Mouse (Mus musculus): Measurements from ENCODE around the gene Gimd1. TPM values are rescaled to one million over a fixed set of nuclear protein-coding genes. Genes with fewer than 3 reads are reported as not detected.
A peak's percentile ranks its signal among the peaks of the same experiment; 100 is the strongest.

The Gimd1 gene
- total RNA-seq (2021): not detected

DNA sequence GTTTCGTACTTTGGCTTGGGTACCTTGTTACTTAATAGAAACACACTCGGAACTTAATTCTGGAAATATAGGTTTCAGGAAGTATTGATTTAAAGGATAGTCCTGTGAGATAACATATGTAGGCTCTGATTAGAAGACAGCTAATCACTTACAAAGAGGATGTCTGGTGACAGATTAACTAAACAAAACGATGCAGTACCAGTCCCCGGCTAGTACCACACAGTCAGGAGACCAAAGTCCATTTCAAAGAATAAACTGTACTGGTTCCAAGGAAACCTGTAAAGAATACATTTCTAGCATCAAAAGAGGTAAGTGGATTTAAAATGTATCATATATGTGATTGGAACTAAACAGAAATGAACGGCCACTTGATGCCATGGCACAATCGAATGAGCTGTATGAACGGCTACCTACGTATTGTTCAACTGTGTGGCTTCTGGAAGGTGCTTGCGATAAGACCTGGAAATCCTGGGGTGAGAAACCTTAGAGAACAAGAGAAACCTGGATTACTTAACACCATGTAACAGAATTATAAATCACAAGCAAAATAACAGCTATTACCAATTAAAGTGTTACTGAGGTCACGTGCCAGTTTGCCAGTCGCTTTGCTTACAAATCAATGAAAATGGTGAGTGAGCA lies at the start of gene Gimd1:
Gimd1 (plus strand) TSS at position 220 of the 639 bp plus-strand sequence.
- intact Hi-C loops (cut with DNase I): no loop called here
- no peak for DNase-seq

GRCm38 (mm10) chr3:132581198-132581597 lies 48.4 kb upstream of the Gimd1 start:
- no peak for DNase-seq
- intact Hi-C loops (cut with DNase I): no loop called here

DNA sequence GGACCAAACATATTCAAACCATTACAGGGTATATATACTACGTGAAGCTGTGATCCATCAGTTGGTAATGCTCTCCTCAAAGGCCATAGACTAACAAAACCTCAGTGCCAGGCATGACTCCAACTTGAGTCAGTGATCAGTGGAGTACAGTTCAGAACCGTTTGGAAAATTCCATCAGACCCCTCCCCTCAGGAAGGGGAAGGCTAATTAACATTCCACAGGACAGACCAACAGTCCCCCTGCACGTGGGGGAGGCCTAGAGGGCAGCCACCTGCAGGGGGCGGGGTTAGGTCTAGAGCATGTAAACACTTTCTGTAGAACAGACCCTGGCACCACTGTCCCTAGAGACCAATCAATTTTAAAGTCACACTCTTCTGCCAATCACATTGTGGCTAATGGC lies 47.3 kb upstream of the Gimd1 start:
- no peak for DNase-seq
- intact Hi-C loops (cut with DNase I): no loop called here

DNA sequence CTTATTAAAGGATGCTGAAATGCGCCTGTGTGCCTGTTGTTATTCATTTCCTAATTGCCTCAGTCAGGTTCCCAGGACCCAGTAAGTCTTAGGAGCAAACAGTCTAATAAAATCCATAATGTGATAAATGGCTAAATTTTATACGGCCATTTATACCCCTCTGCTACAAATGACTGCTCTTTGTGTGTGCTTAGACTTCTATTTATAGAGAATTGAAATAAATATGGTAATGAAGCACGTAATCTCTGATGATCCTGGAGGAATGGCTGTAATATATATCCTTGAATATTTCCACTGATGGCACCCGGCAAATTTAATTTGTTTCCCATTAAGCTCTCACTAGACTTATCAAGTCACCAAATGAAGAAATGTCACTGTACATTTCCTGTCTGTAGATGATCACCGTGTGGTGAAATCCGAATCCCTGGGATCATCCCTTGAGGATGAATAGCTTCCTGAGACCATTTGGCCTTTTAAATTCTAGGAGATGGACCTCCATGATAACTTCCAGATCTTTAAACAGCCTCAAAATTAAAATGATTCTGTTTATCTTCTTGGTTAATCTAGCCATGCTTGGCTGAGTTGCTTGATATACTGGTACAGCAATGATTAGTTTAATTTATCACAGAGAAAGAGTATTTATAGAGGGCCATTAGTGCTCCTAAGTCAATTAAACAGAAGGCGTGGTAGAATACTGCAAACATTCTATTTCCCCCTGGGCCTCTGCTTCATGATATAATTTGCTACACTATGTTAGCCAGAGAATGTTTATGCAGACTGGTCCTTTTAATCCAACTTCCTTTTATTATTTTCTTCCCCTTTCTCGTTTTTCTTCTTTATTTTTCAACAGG lies 44.3 kb upstream of the Gimd1 start:
- intact Hi-C loops (cut with DNase I): no loop called here
- no peak for DNase-seq

DNA sequence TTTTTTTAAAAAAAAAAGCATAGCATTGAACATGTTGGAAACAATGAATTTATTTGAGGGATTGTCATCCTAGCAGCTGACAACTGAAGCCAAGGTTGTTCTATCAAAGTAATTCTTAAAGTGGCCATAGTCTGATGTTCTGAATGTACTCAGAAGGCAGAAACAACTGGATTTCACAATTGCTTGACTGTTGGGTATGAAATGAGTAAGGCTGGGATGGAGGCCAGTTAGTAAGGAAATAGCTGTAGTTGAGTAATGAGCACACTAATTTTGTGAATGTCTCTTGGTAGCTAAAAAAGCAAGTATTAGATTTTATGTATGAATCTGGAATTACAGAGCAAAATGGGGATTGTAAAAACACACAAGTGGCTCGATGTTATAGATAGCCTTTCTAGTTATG lies 41.5 kb upstream of the Gimd1 start:
- DNase-seq: no peak
- intact Hi-C loops (cut with DNase I): no loop called here

DNA sequence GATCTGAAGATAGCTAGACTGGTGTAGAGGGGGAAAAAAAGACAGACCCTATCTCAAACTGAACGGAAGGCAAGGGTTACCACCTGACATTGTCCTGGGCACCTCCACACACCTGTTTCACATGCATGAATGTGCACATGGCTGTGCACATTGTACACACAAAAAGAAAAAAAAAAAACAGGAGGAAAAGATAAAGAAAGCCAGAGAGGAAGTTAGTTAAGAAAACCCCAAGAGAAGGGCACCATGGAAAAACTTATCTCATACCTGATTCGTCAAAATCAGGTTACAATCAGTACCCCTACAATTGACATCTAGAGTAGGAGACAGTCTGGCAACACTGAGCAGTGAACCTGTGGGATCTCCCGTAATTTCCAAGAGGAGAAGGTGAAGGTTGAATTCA lies 39.6 kb upstream of the Gimd1 start:
- DNase-seq: no peak
- intact Hi-C loops (cut with DNase I): no loop called here

GRCm38 (mm10) chr3:132590604-132591003 lies 39.0 kb upstream of the Gimd1 start:
- no peak for DNase-seq
- intact Hi-C loops (cut with DNase I): no loop called here

- intact Hi-C loops (cut with DNase I): no loop called here
- DNase-seq: no peak
These were observed 879 bp upstream of the Gimd1 start for GRCm38 (mm10) chr3:132628741-132629140.

GRCm38 (mm10) chr3:132633261-132633660 lies 3.6 kb downstream of the Gimd1 start:
- intact Hi-C loops (cut with DNase I): no loop called here

GRCm38 (mm10) chr3:132637080-132637479 lies 7.5 kb downstream of the Gimd1 start:
- DNase-seq: no peak
- intact Hi-C loops (cut with DNase I): no loop called here

More at GRCm38 (mm10) chr3:132633261-132633660, 3.6 kb downstream of the Gimd1 start:
- no peak for DNase-seq

DNA sequence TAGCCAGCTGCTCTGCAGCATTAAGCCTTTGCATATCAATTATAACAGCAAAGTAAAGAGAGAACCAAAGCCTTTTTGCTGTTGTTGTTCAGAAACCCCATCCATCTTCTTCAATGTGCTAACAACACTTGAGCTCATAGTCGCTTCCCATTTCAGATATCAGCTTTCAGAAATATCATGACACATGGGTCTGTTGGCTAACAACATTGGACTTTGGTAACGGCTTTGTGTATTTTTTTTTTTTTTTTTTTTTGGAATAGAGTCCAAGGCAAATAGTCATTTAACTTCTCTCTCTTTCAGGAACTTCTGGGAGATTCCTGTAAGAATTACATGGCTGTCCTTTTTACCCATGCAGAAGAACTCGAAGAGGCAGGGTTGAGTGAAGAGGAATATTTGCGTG lies 14.5 kb downstream of the Gimd1 start:
- DNase-seq: no peak
- intact Hi-C loops (cut with DNase I): no loop called here

GRCm38 (mm10) chr3:132646814-132647213 lies 17.2 kb downstream of the Gimd1 start:
- intact Hi-C loops (cut with DNase I): no loop called here
- no peak for DNase-seq

- intact Hi-C loops (cut with DNase I): no loop called here
- no peak for DNase-seq
These were observed 19.7 kb downstream of the Gimd1 start for GRCm38 (mm10) chr3:132649368-132649767.

DNA sequence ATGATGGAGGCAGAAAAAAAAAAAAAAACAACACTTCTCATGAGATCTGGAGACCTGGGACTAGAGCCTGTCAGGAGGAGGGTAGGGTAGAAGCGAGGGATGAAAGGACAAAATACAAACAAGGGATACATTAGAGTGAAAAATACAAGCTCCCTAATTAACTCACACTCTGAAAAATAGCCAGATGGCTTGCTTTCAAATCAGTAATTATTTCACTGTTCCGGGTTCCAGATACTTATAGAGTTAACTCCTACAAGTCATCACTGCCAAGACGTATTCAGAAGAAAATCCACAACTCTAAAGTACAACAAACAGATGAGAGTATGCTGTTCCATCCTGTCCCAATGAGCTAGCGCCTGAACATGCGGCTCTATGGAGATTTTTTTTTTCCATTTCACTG lies 20.6 kb downstream of the Gimd1 start:
- no peak for DNase-seq
- intact Hi-C loops (cut with DNase I): no loop called here

- no peak for DNase-seq
- intact Hi-C loops (cut with DNase I): no loop called here
These were observed 22.2 kb downstream of the Gimd1 start for GRCm38 (mm10) chr3:132651776-132652175.

DNA sequence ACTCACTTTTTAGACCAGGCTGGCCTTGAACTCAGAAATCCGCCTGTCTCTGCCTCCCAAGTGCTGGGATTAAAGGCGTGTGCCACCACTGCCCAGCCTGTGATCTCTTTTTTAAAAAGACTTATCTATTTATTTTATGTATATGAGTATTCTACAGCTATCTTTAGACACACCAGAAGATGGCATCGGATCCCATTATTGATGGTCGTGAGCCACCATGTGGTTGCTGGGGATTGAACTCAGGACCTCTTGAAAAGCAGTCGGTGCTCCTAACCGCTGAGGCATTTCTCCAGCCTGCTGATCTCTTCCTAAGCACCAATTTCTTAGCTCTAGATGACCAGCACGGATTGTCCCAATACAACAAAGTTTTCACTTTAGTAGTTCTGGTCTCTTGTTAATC lies 24.3 kb downstream of the Gimd1 start:
- intact Hi-C loops (cut with DNase I): no loop called here
- no peak for DNase-seq

DNA sequence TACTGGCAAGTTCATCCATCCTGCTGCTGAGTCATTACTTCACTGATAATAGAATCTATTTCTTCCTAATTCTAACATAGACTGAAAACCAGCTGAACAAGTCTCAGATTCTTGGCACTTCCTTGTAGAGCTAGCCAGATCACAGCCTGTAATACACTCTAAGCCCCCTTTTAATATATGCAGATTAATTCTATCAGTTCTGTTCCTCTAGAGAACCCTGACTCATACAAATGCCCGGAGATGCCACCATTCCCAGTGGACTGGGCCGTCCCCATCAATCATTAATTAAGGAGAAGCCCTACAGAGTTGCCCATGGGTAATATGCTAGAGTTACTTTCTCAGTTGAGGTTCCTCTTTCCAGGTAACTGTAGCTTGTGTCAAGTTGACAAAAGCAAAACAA lies 26.3 kb downstream of the Gimd1 start:
- intact Hi-C loops (cut with DNase I): no loop called here
- no peak for DNase-seq

DNA sequence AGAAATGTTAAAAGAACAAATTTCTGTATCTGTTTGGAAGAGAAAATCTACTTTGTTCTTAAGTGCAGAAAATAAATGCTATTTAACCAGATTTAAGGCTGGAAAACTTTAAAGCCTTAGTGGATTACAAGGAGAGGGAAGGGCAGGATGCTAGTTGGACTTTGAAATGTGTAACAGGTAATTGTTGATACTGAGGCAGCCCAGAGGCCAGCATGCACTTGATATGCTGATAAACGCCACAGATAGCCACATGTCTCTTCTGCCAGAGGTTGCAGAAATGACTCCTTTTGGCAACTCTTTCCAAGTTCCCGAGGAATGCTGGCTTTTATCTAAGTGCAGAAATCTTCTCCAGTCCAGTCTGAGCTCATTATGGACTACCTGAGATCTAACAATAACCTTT lies 47.9 kb downstream of the Gimd1 start:
- intact Hi-C loops (cut with DNase I): no loop called here
- no peak for DNase-seq

DNA sequence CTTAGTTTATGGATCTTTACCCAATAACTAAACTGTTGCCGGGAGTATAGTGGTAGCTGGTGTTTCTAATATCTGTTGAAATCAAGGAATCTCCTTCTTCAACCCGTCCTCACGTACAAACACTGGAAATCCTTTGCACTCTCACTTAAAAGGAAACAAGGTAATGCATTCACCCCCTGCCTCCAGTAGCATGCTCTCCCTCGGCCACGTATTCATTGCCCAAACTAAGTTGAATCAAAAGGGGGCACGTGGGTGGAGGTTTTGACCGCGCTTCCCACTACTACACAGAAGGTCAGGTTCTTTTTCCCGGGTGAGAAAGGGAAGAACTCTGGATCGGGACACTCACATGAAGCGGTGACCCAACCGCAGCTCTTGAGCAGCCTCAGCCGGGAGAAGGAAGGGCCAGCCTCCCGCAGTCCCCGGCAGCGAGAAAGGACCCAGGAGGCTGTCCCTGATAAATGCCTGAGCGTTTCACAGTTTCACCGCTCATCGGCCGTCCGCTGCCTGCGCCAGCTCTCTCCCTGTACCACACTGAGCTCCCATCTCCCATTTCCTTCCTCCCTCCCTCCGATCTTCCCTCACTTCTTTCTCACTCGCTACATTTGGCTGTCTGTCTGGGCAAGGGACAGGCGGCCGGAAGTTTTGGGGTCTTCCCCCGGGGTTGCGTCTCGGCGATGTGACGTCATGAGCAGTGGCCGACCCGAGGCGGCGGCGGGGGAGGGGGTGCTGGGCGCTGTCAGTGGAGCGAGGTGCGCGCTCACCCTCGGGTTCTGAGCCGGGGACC lies 54.0 kb downstream of the Gimd1 start, which contains the start of gene Tbck:
Tbck (plus strand) TSS at position 698 of the 784 bp plus-strand sequence.
- peak; percentile 94 for DNase-seq
- intact Hi-C loops (cut with DNase I): no loop called here

- intact Hi-C loops (cut with DNase I): no loop called here
- no peak for DNase-seq
These were observed 54.8 kb downstream of the Gimd1 start, which contains the start of gene Aimp1 for GRCm38 (mm10) chr3:132684231-132684928. TSS of gene Aimp1 (minus strand) at chr3:132684370.
